Mouse (Mus musculus) embryo, embryonic 10.5 days (tissue): Measurements from ENCODE around the gene Hsd17b11.
"Not testable (repeated sequence)": the region's sequence is repeated elsewhere in the genome, so short reads cannot be mapped to it uniquely, and the experiment has no call there.

ENCODE experiments used
- DNase-seq: peaks from one replicate; pipeline ENCODE4 v3.0.0-alpha.2; 2015; ENCODE audit warnings: low spot score

The Hsd17b11 gene

DNA sequence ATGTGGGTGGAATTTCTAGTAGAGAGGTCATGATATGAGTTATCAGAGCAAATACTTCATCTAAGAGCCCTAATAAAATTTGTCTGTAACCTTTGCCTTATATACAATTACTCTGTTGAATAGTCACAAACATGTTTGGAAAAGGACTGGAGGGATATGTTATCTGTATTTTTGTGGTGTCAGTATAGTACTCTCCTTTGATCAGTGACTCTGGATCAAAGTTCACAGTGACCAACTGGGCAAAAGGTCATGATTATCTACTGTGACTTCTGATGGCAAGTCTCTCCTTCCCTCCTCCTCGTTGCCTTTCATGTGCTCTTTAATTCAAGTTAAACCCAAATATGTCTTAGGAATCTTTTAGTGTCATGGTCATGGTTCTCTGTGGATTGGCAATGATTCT is 14.1 kb upstream of the Hsd17b11 start:
- no peak for DNase-seq

DNA sequence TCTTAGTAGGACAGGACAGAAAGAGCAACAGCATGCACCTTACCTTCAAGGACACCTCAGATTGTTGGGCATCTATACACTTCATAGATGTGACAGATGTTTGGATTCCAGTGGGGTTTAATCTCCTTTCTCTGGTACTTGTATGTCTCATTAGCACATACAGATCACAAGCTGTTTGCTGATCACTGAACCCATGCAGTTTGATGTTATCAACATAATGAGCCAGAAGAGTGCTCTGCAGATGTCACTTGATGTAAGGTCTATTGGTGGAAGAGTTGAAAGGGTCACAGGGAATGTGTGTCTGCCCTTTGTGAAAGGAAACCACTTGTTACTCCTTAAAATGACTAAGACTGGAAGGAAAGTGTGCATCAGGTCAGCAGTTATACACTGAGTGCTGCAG is 13.3 kb upstream of the Hsd17b11 start:
- DNase-seq: no peak

DNA sequence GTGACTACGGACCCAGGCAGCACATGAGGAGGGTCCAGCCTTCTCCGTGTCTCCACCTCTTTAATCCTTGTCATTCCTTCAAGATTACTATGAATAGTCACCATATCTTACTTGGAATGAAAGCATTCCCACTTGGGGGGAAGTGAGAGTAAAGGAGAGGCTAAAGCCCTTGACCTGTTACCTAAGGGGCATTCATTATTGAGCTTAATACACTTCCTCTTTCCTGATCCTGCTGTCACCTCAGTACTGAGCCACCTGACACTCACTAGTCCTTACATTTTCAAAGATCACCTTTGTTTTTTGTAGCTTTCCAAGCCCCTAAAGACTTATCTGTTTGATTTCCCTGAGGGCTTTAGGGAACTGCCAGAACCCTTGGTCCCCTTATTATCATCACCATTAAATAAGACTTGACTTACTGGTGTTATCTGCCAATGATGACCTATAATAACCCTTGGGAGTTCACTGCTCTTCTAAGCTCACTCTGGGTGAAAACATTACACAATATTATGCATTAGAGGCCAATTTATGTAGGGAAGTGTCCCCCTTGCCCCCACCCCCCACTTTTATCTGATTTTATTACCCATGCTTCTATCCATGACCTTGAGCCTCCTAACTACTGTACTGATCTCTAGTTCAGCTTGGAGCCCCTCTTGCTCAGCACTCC is 10.8 kb upstream of the Hsd17b11 start:
- no peak for DNase-seq

DNA sequence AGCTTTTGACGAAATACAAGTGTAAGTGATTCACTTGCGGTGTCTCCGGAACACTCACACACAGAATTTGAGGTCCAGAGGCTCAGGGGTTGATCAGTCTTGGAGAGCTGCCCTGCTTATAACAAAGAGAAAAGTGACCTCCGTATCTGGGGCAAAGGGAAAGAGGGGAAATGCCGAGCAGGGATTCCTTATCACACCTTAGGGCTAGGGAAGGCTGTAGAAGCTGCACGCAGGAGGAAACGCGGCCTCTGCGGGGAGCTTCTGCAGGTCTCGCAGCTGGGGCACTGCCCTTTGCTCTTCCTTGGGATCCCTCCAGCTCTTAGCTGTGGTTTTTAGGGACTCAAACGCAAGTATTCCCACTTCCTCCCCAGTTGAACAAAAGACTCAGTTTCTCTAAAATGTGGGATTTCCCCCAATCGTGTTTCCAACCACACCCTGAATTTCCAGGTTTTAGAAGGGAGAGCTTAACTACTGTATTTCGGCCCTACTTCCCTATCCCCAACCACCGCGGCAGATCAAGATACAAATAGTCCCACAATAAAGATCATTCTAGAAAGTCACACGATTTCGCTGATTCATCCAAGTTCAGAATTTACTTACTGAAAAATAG is 3.6 kb upstream of the Hsd17b11 start:
- no peak for DNase-seq

DNA sequence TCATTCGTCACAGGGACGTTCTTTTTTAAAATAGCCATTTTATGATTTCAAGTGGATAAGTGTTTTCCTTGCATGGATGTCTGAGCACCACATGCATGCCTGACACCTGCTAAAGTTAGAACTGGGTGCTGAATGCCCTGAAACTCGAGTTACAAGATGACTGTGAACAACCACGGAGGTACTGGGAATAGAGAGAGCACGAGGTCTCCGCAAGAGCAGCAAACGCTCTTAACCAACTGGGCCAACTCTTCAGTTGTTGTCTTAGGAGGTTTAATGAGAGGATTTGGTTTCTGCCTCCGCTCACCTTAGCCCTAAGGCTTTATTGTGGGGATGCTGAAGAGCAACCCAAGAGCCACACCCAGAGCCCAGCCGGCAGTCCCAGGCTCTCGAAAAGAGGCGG is 3.0 kb upstream of the Hsd17b11 start:
- DNase-seq: no peak

DNA sequence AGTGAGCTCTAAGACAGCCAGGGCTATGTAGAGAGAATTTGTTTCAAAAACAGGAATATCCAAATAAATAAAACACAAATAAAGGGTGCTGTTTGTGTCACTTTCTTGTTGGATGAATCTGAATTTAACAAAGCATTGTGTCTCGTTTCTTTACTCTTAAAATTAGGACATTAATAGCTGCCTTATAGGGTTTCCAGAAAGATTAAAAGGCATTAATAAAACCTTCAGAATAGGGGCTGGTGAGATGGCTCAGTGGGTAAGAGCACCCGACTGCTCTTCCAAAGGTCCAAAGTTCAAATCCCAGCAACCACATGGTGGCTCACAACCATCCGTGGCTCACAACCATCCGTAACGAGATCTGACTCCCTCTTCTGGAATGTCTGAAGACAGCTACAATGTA is 2.5 kb upstream of the Hsd17b11 start:
- not testable (repeated sequence) for DNase-seq

DNA sequence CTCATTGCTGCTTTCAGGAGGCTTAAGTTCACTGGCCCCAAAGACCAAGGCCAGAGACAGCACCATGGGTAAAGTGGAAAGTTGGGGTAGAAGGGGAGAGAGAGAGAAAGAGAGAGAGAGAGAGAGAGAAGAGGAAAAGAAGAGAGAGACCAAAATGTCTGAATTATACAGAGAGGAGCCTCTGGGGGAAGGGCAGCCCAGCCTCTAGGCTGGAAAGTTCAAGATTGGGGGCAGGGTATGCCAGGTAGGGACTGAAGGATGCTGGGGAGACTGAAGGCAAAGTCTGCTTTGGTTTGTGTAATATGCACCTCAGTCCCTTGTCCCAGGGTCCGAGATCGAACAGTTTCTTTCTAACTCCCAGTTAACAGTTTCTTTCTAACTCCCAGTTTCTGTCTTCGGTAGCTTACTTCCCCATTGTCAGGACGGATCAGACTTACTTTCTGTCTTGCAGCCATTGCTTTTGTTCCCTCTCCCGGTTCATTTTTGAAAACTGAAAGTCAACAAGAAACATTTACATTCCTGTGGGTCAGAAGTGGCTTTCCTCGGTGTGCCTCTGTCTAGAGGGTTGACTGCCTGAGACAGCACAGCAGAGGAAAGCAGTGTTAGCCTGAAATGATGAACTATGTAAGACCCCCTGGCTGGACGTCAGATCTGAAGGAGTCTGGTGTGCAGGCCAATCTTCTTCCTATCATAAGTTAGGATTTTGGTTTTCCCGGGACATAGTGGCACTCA is 1.7 kb upstream of the Hsd17b11 start:
- no peak for DNase-seq

DNA sequence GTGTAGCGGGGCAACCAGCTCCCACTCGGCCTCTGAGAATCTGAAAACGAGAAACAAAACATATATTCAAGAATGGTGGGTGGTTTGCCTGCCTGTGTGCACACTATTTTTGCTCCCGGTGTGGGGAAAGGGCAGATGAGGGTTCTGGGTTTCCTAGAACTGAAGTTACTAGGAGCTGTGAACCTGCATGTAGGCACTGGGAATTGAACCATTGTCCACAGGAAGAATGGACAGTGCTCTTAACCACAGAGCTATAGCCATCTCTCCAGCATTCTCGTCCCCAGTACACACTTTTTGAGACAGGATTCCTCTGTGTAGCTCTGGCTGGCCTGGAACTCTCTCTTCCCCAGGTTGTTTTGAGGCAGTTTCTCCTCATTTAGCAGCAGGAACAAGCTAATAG is 839 bp upstream of the Hsd17b11 start:
- DNase-seq: peak; percentile 15

DNA sequence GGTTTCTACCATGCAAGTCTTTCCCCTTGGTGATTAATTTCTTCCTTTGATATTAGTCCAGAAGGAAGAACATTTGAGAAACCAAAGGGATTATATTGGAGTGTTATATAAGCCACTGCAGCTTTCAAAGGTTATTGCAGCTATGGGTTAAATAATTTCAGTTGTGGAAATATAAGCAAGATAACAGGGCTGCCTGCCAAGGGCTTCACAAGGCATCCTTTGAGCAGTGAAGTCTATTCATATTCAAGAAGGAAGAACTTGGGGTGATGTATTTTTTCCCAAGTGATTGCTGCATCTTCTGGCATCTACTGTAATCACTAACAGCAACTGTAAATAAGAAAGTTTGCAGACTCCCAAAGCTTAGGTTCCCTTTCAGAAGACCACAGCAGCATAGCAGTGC is 10.3 kb downstream of the Hsd17b11 start:
- DNase-seq: no peak

DNA sequence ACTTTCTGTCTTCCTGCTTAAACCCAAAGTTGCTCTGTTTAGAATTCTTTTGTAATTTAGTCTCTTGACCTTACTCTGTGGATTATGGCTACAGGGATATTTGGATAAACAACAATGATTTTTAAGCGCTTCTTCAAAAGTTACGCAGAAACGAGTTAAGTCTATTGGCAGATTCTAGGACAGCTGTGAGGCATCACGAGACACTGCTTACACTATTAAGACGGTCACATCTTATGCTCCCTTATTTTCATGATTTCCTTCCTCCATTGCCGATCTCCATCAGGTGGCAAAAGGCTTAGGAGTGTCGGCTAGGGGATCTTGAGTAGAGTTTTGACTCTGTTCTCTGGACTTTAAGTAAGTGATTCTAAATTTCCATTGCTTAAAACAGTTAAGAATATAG is 11.5 kb downstream of the Hsd17b11 start:
- no peak for DNase-seq

DNA sequence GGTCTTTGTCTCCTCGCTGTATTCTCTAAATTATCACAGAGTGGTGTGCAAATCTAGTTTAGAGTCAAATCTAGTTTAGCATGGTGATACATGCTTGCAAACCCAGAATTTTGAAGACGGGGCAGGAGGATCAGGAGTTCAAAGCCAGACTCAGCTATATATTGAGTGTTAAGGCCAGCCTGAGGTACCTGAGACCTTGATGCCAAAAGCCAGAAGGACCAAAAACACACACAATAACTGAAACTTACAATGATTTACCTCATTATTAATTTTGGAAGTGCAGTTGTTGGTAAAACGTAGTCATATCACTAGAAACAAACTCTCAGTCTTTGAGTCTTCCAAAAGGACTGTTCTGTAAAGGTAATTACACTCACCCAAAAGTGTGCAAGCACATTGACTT is 12.3 kb downstream of the Hsd17b11 start:
- DNase-seq: no peak

DNA sequence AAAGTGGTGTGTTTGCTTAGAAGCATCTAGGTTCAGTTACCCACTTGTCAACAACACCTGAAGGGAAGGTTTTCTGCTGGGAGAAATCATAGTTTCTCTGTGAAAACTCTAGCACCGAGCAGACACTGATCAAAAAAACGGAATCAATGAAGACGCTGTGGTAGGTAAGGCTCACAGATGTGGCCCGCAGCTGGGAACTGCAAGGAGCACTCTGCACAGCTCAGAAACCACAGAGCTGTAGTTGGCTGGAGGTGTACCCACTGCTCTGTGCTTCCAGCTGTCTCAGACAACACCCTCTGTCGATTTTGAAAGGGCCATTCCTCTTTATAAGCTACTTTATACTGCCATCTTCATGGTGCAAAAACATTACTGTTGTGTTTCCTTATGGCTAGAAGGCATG is 13.9 kb downstream of the Hsd17b11 start:
- DNase-seq: no peak

DNA sequence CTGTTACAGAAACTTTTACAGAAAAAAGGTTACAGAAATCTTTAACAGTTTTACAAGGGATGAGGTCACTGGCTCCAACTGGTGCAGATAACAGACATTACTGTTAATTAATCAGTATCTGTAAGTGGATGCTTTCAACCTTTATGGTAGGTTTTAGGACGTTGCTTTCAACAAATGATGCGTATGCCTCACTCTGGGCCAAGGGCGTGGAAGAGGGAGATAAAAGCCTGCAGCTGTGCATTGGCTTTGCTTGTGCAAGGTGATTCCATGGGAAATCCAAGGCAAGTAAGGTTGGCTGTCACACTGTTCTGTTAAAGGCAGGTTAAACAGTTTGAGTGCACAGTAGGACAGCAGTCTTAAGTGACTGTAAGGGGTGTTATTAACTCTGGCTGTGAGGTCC is 14.9 kb downstream of the Hsd17b11 start:
- no peak for DNase-seq

DNA sequence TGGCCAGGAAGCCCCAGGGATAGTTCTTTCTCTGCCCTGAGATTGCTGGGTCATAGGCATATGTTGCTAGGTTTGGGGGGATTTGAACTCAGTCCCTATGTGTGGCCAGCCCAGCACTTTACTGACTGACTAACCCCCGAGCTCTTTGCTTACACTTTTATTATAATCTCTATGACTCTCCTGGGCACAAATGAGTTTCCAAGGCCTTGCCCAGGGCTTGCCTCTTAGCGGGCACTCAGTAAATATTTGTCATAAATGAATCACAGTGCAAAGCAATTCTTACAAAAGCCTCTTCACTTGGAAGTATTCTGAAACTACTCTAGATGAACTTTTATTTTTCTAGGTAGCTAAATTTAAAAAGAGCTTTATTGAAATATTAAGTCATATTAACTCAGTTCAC is 17.8 kb downstream of the Hsd17b11 start:
- DNase-seq: no peak

DNA sequence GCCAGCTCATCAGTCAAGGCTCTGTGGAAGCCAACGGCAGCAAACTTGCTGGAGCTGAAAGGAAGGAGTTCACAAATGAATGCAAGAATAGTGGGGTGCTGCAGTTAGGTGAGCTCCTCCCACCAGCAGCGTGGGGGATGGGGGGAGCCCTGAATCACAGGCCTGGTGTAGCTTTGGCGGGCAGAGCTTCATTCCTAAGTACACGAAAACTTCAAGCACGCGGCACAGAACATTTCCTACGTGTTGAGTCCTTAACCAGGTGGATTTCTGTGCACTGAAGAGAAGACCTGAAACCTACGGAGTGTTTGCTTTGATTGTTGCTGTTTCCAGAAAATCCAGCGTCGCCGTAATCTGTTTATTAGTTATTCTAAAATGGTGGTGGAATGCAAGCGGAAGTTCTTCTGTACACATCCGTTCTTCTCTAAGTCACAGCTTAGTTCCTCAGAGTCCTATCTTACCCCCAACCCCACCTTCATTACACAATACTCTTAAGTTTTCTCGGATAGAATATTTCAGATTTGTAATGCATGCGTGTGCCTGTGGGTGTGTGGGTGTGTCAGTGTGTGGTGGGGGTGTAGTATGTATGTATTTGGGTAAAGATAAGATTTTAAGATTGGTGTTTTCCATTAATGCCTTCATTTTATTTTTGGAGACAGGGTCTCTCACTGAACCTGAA is 18.3 kb downstream of the Hsd17b11 start:
- DNase-seq: peak; percentile 14

DNA sequence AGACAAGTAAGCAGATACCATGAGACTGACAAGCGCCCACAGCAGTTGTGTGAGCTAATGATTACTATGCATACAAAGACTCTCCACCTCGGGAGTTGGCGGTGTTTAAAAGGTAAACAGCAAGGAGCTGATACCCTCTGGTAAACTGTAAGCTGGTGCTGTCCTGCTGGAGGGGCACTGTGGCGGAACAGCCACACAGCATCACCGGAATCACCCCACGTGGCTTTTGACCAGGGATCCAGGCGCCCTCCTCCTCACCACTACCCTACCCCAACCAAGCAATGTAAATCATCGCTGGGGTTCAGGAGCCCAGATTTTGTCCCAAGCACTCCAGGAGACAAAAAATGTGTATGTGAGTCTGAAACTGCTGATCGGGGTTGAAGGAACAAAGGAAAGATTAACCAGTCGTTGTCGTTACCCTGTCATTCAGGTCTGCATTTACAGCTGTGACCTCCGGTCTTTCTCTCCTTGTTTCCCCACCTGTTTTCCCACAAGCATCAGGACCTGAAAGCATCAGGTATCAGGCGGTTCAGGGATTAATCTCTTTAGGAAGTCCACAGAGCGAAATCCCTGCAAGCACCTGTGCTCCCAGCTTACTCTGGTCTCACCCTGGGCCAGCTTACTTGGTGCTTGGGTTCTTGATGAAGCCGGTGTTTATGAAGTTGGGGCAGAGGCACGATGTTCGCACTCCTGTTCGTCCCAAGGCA is 19.0 kb downstream of the Hsd17b11 start:
- DNase-seq: peak; percentile 22

DNA sequence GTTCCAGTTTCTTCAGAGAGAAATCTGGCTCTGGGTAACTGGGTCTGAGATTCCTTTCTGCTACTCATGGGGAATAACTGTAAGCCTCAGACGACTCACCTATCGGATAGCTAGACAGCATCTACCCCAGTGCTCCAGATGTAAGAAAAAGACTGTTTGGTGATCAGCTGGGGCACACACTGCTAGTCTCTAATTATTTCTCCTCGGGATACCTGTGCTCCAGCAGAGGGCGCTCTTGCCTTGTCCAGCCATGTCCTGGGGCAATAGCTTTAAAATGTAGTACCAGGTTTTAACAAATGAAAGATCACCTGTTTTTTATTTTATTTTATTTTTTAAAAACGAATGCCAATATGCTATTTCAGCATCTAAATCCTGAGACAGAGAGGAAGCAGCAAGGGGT is 22.0 kb downstream of the Hsd17b11 start:
- DNase-seq: peak; percentile 86

DNA sequence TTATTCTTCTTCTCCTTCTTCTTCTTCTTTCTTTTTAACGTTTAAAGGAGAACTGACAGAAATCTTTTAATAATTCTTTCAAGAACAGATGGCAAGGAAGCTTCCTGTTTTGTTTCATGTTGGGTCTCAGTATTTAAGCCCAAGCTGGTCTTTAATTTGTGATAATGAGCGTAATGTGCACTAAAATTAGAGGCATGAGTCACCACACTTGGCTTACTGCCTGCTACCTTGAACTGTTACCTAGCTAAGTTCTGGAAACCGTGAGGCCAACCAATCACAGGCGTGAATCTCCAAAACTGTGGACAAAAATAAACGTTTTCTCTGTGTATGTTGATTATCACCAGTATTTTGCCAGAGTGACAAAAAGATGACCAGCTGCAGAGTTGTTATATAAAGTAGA is 23.0 kb downstream of the Hsd17b11 start:
- no peak for DNase-seq

DNA sequence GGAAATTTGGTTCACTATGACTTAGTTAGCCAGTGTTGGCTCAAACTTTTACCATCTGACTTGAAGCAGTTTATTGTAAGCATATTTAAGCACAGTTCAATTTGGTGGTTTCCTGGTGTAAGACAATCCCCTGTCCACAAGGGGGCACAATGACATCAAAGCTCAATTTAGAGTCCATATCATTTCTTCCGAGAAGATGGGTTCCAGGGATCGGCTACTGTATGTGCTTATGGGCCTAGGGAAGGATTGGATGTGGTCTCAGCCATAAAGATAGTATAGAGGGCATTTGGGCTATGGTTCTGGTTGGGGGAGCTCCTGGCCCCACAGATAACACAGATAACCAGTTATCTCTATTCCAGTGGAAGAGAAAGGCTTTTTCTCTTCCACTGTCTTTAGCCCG is 26.5 kb downstream of the Hsd17b11 start:
- peak; percentile 69 for DNase-seq

DNA sequence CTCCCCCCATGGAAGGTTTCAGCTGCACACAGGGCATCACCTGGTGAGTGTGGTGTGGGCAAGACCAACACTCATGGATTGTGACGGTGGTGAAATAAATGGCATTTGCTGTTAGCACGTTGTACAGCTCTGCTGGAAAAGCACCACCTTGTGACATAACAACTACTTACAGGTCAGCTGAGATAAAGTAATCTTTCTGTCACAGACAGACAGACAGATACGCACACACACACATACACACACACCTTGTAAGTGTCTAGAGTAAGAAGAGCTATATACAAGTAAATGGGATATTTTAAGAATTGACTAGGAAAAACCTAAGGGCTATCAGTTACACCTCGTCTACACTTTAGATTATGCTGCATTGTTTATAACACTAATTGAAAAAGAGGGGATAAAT is 27.1 kb downstream of the Hsd17b11 start:
- no peak for DNase-seq

DNA sequence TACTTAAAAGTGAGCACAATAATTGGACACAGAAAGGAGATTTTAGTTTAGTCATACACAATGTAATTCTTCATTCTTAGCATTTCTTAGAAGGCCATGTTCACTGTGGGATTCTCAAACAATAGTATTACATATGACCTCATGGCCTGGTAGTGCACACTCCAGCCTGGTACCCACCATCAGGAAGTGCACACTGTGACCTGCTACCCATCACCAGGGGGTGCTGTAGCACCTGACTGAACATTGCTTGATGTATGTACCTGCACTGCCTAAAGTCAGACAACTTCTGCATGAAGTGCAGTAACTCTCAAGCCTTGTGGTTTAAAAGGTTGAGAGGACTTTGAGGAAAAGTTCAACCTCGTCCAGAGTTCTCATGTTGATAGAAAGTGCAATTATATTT is 28.1 kb downstream of the Hsd17b11 start:
- no peak for DNase-seq

DNA sequence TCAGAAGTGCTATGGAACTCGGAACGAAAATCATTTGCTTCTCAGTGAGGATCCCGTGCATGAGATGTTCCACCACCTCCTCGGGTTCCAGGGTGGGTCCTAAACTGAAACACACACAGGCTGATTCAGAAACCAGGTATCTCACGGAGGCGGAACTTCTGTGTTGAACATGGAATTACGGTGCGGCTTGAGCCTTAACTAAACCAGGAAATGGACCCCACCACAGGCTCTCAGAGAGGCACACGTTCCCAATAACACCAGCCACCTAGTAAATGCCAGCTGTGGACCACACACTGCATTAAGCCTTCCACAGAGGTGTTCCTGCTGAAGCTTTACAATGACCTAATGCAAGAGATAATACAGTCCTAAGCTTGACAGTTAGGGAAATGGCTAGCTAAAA is 28.9 kb downstream of the Hsd17b11 start:
- no peak for DNase-seq
